Mouse (Mus musculus) neural tube, embryonic 14.5 days (tissue): ENCODE measurements around the gene Anks1b. TPM values are rescaled to one million over a fixed set of nuclear protein-coding genes. Genes with fewer than 3 reads are reported as not detected.

Source experiments
- ATAC-seq: fragments of 200-750 bp; cut with Nextera tagmentation; 2 replicates; pipeline ENCODE4 v1.8.0; 2017; ENCODE audit warnings: low read depth, mild to moderate bottlenecking, moderate TSS enrichment, moderate library complexity
- H3K27ac ChIP-seq: fragments of 300-500 bp; sonication (generic); 2 replicates; pipeline ENCODE4 v1.5.1; 2014; ENCODE audit warnings: low read depth, mild to moderate bottlenecking, control low read depth, low read length, moderate library complexity, mixed read lengths
- H3K27me3 ChIP-seq: fragments of 300-500 bp; sonication (generic); 2 replicates; pipeline ENCODE4 v1.6.1; 2014; ENCODE audit warnings: low read length; ENCODE audit not compliant: control insufficient read depth, insufficient read depth
- H3K36me3 ChIP-seq: fragments of 300-500 bp; sonication (generic); 2 replicates; pipeline ENCODE4 v1.6.1; 2014; ENCODE audit warnings: low read length, mixed read lengths; ENCODE audit not compliant: control insufficient read depth, insufficient read depth
- H3K4me1 ChIP-seq: fragments of 300-500 bp; sonication (generic); 2 replicates; pipeline ENCODE4 v1.6.1; 2014; ENCODE audit warnings: low read length; ENCODE audit not compliant: control insufficient read depth, insufficient read depth
- H3K4me2 ChIP-seq: fragments of 300-500 bp; sonication (generic); 2 replicates; pipeline ENCODE4 v1.6.1; 2014; ENCODE audit warnings: mild to moderate bottlenecking, low read depth, low read length, control low read depth
- H3K4me3 ChIP-seq: fragments of 300-500 bp; sonication (generic); 2 replicates; pipeline ENCODE4 v1.5.1; 2014; ENCODE audit warnings: low read depth, low read length, control low read depth, mixed read lengths
- H3K9ac ChIP-seq: fragments of 300-500 bp; sonication (generic); replicated peaks from 2 replicates; pipeline ENCODE4 v1.6.1; 2014; ENCODE audit warnings: low read depth, mild to moderate bottlenecking, control low read depth, low read length, mixed read lengths
- H3K9me3 ChIP-seq: fragments of 300-500 bp; sonication (generic); 2 replicates; pipeline ENCODE4 v1.6.1; 2016; ENCODE audit warnings: low read length; ENCODE audit not compliant: control insufficient read depth
- WGBS: fragments of 180-500 bp; shearing (Covaris S2); extraction: QIAGEN DNeasy Blood & Tissue Kit; methylation state at CpG from one replicate; pipeline ENCODE4 v1.1.7; 2014; 5-methylcytosine and 5-hydroxymethylcytosine counted together
- polyA plus RNA-seq: library from polyadenylated mRNA; unstranded; fragments of >200 nt; fragmentation: Nextera tagmentation; extraction: Ambion mirVana; gene quantifications from 2 replicates; pipeline ENCODE4 v1.2.1, GENCODE M21; 2014

The Anks1b gene
- 63.9 and 79.1 TPM in 2 replicates for polyA plus RNA-seq

- H3K36me3 ChIP-seq, result no peaks in the 10 kb centered on the region
- H3K27ac ChIP-seq, result peak within 1 kb of the TSS; percentile 95
- peak within 1 kb of the TSS; percentile 63 for H3K4me2 ChIP-seq
- H3K4me3 ChIP-seq, result peak within 1 kb of the TSS; percentile 79
- no peaks in the 10 kb centered on the region for H3K27me3 ChIP-seq
- H3K9ac ChIP-seq, result peak within 1 kb of the TSS; percentile 91
- H3K4me1 ChIP-seq, result 0 out of 2 replicates have a peak, but pooled peaks cover 7% of the 10 kb centered on the region
- 0% methylated on average over 39 of the region's 48 CpGs for WGBS
- ATAC-seq, result peak; percentile 87
- H3K9me3 ChIP-seq, result no peaks in the 10 kb centered on the region
Observed at GRCm38 (mm10) chr10:89873146-89873950, at the start of gene Anks1b. Gene Anks1b (plus strand): TSS chr10:89873509.

- whole genome bisulfite sequencing, result 55% methylated on average over 2 of the region's 2 CpGs
- ATAC-seq, result no peak
- H3K4me2 ChIP-seq, result no peak overlapping the region
Observed at GRCm38 (mm10) chr10:89823906-89824305, 49.4 kb upstream of the Anks1b start.

GRCm38 (mm10) chr10:89826896-89827295, 46.4 kb upstream of the Anks1b start:
- H3K27me3 ChIP-seq, result no peaks in the 10 kb centered on the region
- no peak overlapping the region for H3K9ac ChIP-seq
- 76% methylated on average over 3 of the region's 3 CpGs for WGBS
- H3K4me3 ChIP-seq, result no peak overlapping the region
- no peak overlapping the region for H3K27ac ChIP-seq
- no peak overlapping the region for H3K4me2 ChIP-seq
- H3K4me1 ChIP-seq, result no peaks in the 10 kb centered on the region
- no peak for ATAC-seq
- no peaks in the 10 kb centered on the region for H3K36me3 ChIP-seq
- no peaks in the 10 kb centered on the region for H3K9me3 ChIP-seq

More at GRCm38 (mm10) chr10:89823906-89824305, 49.4 kb upstream of the Anks1b start:
- Histone ChIP-seq H3K27me3 (no peaks in the 10 kb centered on the region), H3K9ac (no peak overlapping the region), H3K4me3 (no peak overlapping the region), H3K36me3 (no peaks in the 10 kb centered on the region), H3K9me3 (no peaks in the 10 kb centered on the region), H3K4me1 (no peaks in the 10 kb centered on the region), H3K27ac (no peak overlapping the region)

DNA sequence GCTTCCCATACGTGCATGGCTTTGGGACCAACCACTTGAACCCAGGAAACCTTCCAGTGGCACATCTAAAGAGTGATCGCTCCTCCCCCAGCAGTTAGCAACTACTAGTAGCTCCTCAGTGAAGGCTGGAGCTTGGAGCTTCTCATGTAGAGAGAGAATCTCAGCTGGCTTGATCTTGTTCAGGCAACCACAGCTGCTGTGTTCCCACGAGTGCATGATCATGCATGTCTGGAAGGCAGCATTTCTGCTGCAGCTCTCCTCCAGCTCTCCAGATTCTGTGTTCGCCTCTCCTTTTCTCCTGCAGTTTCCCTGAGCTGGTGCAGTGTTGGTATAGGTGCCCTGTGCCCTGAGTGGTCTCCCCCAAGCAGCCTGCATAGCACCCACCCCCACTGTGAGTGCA, 41.0 kb upstream of the Anks1b start:
- Histone ChIP-seq H3K9ac (no peak overlapping the region), H3K4me1 (no peaks in the 10 kb centered on the region), H3K36me3 (no peaks in the 10 kb centered on the region), H3K27me3 (no peaks in the 10 kb centered on the region), H3K4me3 (no peak overlapping the region), H3K4me2 (no peak overlapping the region), H3K27ac (no peak overlapping the region), H3K9me3 (no peaks in the 10 kb centered on the region)
- ATAC-seq, result no peak
- 82% methylated on average over 4 of the region's 4 CpGs for WGBS

DNA sequence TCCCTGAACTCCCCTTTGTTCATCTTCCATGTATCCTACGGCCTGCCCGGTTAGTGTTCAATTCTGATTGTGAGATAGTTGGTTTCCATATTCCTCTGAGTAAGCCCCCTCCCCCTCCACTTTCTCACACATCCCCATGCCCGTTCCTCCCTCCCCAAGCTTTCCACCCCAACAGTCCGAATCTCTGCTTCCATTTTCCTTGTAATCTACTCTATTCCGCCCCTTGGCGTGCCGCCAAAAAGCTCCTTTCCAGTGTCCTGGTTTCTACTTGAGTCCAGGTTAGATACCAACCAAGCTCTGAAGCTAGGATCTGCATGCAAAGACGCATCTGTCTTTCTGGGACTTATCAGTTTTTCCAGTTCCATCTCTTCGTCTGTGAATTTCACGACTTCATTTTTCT, 40.1 kb upstream of the Anks1b start:
- H3K4me2 ChIP-seq, result no peak overlapping the region
- no peaks in the 10 kb centered on the region for H3K9me3 ChIP-seq
- no peaks in the 10 kb centered on the region for H3K4me1 ChIP-seq
- H3K27me3 ChIP-seq, result no peaks in the 10 kb centered on the region
- 87% methylated on average over 10 of the region's 10 CpGs for WGBS
- no peak overlapping the region for H3K27ac ChIP-seq
- no peak overlapping the region for H3K9ac ChIP-seq
- H3K4me3 ChIP-seq, result no peak overlapping the region
- ATAC-seq, result no peak
- H3K36me3 ChIP-seq, result no peaks in the 10 kb centered on the region

DNA sequence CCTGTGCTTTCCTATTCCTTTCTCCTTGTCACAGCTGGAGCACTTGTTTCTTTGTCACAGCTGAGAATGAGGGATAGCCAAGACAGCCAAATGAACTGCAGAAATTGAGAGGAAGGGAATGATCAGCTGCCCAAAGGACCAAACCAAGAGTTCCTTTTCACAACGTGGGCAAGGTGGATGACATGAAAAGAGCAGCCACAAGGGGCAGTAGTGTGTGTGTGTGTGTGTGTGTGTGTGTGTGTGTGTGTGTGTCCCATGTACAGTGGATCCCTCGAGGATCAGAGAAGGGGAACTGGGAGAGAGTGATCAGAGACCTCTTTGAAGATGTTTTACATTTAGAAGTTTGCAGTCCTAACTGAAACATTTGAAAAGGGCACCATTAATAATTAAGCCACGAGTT, 35.8 kb upstream of the Anks1b start:
- no peaks in the 10 kb centered on the region for H3K27me3 ChIP-seq
- H3K4me2 ChIP-seq, result no peak overlapping the region
- no peak overlapping the region for H3K4me3 ChIP-seq
- no peak overlapping the region for H3K27ac ChIP-seq
- H3K9ac ChIP-seq, result no peak overlapping the region
- H3K4me1 ChIP-seq, result no peaks in the 10 kb centered on the region
- no peak for ATAC-seq
- WGBS, result 49% methylated on average over 3 of the region's 3 CpGs
- H3K9me3 ChIP-seq, result no peaks in the 10 kb centered on the region
- no peaks in the 10 kb centered on the region for H3K36me3 ChIP-seq

- Histone ChIP-seq H3K27ac (no peak overlapping the region), H3K36me3 (no peaks in the 10 kb centered on the region), H3K4me2 (no peak overlapping the region), H3K9ac (no peak overlapping the region), H3K27me3 (no peaks in the 10 kb centered on the region), H3K4me3 (no peak overlapping the region), H3K4me1 (no peaks in the 10 kb centered on the region), H3K9me3 (no peaks in the 10 kb centered on the region)
- WGBS, result 88% methylated on average over 3 of the region's 3 CpGs
- ATAC-seq, result no peak
Observed at GRCm38 (mm10) chr10:89838834-89839233, 34.5 kb upstream of the Anks1b start.

DNA sequence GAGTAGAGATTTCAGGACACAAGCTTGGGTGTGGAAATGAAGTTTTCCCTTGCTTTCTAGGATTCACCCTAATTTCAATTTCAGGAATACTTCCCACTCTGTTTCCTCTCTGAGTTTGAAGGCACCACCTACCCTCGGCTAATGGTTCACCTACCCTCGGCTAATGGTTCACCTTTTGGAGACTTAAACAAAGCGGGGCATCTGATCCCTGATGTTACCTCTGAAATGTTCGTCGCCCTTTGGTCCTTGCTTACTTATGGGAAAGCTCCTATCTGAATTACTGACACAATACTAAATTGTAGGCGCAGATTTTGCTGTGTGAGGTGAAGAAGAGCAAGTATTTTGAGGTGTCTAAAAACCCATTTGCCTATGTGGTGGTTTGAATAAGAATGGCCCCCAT, 22.4 kb upstream of the Anks1b start:
- Histone ChIP-seq H3K27ac (no peak overlapping the region), H3K4me2 (no peak overlapping the region), H3K4me3 (no peak overlapping the region), H3K9me3 (no peaks in the 10 kb centered on the region), H3K9ac (no peak overlapping the region), H3K4me1 (no peaks in the 10 kb centered on the region), H3K27me3 (no peaks in the 10 kb centered on the region), H3K36me3 (no peaks in the 10 kb centered on the region)
- WGBS, result 96% methylated on average over 6 of the region's 6 CpGs
- ATAC-seq, result no peak

DNA sequence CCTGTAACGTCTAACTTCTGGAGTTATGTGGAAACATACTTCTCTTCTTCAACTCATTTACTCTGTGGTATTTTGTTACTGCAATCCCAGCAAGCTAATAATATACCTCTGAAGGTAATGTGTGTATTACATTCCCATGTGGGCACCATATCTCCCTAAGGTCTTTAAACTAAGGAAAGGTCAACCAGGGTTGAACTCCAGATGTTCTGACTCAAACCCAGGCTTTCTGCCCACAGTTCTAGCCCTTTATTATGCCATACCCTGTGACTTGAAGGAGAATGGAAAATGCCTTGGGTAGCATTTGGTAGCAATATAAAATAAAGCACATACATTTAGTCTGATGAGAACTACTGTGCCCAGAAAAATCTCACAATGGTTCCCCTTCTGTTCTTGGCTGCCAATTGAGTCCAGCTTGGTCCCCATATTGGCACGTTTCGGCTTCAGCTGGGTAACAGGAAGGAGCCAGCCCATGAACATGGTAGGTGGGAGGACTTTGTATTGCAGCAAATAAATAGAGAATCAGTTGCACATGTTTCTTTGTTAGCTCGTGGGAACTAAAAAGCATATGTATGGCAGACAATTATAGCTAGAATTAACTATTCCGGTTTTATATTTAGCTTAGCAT, 17.9 kb upstream of the Anks1b start:
- no peak for ATAC-seq
- Histone ChIP-seq H3K9ac (no peak overlapping the region), H3K27ac (no peak overlapping the region), H3K4me3 (no peak overlapping the region), H3K36me3 (no peaks in the 10 kb centered on the region), H3K4me1 (no peaks in the 10 kb centered on the region), H3K9me3 (no peaks in the 10 kb centered on the region), H3K4me2 (no peak overlapping the region), H3K27me3 (no peaks in the 10 kb centered on the region)
- 79% methylated on average over 5 of the region's 5 CpGs for WGBS
